Mouse (Mus musculus) 3T3-L1 (cell line): ENCODE results near the gene Shank1.

ENCODE experiments used
- DNase-seq: peaks from one replicate; pipeline ENCODE4 v3.0.0-alpha.2; 2015; ENCODE audit warnings: low read depth, low spot score

Shank1 gene

DNA sequence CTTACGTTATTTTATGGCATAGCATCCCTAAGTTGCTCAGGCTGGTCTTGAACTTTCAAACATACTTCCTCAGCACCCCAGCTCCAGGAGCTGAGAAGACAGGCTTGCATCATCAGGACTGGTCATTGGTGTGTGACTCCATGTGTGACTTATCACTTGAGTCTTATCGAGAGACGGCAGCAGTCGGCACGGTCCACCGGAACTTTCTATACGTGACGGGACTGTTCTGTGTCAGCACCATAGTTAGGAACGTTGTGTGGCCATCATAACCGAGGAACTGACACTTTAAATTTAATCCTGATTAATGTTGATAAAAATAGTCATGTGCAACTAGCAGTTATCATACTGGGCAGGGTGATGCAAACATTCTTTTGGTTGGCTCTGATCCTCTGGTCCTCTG, 31.1 kb downstream of the Shank1 start:
- DNase-seq = no peak

DNA sequence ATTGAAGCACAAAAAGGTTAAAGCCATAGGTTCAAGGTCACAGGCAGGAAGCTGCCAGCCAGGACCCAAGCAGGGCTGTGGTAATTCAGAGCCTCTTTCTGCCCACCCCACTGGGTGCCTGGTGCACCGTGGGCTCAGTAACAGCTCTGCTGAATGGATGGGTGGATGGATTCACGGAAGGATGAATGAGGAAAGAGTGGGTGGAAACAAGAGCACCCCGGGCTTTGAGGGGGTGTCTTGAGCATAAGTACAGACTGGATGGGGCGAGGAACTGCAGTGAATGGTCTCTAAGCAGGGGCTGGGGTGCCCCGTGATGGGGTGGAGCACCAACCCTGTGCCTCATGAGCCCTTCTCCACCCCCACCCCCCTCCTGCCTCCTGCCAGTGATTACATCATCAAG, 31.7 kb downstream of the Shank1 start:
- no peak for DNase-seq

DNA sequence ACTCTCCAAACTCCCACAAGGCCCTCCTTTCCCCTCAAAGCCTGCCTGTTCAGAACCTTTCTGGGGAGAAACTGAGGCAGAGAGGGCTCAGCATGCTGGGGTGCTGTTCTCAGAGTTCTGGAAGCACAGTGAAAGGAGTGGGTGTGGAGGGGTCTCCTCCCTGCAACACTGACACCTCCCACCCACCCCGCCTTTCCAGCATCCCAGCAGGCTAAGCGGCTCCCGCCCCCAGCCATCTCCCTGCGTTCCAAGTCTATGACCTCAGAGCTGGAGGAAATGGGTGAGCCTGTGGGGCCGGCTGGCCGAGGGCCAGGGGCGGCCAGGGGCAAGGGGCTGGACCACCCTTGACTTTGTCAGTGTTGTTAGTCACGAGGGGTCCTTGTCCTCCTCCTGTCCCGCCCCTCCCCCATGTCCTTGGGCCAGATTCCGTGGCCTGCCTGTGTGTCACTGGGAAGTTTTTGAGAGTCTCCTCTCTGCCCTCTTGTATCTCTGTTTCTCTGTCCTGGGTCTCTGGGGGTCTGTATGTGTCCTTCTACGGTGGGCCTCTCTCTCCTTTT, 33.5 kb downstream of the Shank1 start:
- no peak for DNase-seq

DNA sequence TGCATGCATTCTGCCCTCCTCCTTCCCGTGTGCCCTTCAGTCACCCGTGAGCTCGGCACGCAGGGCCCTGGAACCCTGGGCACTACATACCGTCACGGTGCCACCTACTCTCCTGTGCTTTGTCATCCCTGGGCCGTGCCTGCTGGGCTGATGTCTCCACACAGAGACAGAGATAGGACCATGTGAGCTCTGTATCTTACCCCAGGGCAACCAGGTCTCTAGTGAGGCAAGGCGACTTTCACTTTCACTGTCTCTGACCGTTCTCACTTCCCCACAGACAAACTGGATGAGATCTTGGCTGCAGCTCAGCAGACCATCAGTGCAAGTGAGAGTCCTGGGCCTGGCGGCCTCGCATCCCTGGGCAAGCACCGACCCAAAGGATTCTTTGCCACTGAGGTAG, 34.6 kb downstream of the Shank1 start:
- no peak for DNase-seq

DNA sequence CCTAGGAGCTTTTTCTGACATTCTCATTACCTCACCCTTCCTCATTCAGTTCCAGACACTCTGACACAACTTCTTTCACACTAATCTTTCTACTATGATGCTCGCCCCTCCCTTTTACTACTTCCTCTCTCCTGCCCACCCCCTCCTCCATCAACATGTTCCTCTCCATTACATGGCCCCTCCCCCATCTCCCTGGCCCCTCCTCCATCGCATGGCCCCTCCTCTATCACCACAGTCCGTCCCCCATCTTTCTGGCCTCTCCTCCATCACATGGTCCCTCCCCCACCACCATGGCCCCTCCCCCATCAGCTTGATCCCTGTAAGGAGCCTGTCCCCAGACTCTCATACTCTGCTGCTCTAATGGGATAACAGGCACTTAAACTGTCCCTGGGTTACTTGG, 39.0 kb downstream of the Shank1 start:
- no peak for DNase-seq

DNA sequence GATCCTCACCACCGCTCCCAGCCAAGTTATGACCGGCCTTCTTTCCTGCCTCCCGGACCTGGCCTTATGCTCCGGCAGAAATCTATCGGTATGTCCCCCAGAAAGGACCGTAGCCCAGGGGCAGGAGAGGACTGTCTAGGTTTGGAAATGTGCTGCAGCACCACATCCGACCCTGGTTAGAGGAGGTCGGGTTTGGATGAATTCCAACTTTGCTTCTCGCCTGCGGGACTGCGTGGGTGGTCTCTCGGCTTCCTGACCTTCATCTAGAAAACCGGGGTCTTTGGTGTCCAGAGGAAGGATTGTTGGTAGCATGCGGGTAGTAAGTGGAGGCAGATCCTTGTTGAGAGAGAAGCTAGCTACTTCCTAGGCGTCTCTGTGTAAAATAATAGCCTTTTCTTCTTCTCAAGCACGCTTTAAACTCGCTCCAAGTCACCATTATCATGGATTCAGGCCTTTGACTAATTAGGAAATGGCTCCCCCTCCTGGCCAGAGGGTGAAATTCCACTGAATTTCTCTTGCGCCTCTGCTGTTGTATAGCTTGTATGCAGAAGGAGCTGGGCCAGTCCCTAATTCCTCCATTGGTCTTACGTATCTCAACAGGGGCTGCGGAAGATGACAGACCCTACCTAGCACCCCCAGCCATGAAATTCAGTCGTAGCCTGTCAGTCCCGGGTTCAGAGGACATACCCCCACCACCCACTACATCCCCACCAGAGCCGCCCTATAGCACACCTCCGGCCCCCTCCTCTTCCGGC, 41.1 kb downstream of the Shank1 start:
- DNase-seq = peak; percentile 87

DNA sequence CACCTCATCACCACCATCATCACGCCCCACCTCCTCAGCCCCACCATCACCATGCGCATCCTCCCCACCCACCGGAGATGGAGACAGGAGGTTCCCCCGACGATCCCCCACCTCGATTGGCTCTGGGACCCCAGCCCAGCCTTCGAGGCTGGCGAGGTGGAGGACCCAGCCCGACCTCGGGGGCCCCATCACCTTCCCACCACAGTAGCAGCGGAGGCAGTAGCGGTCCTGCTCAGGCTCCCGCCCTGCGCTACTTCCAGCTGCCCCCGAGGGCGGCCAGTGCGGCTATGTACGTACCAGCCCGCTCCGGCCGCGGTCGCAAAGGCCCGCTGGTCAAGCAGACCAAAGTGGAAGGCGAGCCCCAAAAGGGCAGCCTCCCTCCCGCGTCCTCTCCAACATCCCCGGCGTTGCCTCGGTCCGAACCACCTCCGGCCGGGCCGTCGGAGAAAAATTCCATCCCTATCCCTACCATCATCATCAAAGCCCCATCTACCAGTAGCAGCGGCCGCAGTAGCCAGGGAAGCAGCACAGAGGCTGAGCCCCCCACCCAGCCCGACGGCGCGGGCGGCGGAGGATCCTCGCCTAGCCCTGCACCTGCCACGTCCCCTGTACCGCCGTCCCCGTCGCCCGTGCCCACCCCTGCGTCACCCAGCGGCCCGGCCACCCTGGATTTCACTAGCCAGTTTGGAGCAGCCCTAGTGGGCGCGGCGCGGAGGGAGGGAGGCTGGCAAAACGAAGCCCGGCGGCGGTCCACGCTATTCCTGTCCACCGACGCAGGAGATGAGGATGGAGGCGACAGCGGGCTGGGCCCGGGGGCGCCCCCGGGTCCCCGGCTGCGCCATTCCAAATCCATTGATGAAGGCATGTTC, 42.1 kb downstream of the Shank1 start:
- DNase-seq = no peak

DNA sequence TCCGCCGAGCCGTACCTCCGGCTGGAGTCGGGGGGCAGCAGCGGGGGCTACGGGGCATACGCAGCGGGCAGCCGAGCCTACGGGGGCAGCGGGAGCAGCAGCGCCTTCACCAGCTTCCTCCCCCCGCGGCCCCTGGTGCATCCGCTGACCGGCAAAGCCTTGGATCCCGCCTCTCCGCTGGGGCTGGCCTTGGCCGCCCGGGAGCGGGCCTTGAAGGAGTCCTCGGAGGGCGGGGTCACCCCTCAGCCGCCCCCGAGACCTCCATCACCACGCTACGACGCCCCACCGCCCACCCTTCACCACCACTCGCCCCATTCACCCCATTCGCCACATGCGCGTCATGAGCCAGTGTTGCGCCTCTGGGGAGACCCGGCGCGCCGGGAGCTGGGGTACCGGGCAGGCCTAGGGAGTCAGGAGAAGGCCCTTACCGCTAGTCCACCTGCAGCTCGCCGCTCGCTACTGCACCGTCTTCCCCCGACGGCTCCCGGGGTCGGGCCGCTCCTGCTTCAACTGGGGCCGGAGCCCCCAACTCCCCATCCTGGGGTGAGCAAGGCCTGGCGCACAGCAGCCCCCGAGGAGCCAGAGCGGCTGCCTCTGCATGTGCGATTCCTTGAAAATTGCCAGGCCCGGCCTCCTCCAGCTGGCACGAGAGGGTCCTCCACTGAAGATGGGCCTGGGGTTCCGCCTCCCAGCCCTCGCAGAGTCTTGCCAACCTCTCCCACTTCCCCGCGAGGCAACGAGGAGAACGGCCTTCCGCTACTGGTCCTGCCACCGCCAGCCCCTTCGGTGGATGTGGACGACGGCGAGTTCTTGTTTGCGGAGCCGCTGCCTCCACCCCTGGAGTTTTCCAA, 42.9 kb downstream of the Shank1 start:
- no peak for DNase-seq

DNA sequence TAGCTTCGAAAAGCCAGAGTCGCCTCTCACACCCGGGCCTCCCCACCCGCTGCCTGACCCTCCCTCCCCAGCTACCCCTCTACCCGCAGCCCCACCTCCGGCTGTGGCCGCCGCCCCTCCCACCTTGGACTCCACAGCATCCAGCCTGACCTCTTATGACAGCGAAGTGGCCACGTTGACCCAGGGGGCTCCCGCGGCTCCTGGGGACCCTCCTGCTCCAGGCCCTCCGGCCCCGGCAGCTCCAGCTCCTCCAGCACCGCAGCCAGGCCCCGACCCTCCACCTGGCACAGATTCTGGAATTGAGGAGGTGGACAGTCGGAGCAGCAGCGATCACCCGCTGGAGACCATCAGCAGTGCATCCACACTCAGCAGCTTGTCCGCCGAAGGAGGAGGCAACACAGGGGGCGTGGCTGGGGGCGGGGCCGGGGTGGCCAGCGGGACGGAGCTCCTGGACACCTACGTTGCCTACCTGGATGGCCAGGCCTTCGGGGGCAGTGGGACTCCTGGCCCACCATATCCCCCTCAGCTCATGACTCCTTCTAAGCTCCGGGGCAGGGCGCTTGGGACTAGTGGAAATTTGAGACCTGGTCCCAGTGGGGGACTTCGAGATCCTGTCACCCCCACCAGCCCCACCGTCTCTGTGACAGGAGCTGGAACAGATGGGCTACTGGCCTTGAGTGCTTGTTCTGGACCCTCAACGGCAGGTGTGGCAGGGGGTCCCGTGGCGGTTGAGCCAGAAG, 43.7 kb downstream of the Shank1 start:
- no peak for DNase-seq

DNA sequence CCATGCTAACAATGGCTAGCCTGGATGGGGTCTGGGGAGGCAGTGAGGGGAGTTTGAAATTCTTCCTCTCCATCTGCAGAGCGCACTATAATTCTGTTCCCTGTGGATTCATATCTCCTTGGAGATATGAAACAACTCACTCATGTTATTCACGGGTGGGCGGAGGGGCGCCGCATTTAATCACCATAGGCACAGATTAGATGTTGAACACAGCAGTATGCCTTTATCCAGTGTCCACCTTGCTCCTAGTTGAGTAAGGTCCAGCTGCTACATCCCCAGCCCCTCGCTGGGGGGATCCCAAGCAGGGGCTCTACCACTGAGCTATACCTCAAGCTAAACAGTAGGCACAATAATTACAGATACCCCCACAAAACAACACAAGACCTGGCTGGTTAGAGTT, 45.4 kb downstream of the Shank1 start:
- no peak for DNase-seq

DNA sequence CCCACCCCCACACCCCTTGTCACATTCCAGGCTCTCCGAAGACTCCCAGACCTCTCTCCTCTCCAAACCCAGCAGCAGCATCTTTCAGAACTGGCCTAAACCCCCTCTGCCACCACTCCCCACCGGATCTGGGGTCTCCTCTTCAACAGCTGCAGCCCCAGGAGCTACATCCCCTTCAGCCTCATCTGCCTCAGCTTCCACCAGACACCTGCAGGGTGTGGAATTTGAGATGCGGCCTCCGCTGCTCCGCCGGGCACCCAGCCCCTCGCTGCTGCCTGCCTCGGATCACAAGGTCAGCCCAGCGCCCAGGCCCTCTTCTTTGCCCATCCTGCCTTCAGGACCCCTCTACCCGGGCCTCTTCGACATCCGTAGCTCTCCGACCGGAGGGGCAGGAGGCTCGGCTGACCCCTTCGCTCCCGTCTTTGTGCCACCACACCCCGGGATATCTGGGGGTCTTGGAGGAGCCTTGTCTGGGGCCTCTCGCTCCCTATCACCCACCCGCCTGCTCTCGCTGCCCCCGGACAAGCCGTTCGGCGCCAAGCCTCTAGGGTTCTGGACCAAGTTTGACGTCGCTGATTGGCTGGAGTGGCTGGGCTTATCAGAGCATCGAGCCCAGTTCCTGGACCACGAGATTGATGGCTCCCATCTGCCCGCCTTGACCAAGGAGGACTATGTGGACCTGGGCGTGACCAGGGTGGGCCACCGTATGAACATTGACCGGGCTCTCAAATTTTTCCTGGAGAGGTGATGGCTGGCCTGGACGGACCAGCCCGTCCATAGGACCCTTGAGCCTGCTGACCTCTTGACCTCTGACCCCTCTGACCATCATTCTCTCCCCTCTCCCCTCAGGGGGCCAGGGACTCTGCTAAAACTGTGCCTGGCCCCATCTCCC, 46.8 kb downstream of the Shank1 start:
- DNase-seq = no peak

DNA sequence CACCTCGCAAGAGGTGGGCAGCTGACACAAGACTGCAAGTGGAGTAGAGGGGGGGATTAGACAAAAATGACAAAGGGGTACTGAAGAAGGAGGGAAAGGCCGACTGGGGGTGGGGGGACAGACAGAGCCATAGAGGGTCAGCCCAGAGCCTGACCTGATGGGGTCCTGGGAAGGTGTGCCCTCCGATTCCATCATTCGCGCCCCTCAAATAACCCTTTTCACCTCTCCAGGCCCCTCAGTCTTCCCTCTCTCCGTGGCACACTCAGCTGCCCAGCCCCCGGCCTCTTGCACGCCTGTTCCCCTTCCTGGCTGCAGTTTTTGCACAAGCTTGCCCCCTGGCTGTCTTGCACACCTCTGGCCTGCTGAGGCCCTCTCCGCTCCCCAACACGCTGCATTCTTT, 47.5 kb downstream of the Shank1 start:
- no peak for DNase-seq

DNA sequence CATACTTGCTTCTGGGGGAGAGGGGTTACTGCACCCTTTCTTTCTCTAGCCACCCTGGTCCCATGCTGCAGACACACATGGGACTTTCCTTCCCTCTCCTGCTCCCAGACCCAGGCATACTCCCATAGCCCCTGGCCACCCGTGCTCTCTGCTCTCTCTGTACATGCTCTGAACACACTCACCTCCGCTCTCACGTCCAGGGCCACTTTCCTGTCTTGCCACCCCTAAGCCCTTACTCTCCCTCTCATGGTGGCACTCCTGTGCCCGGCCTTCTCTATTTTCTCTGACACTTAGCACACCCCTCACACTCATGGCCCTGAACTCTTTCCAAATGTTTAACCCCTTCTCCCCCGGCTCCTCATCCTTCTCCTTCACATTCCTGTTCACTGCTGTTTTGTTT, 48.0 kb downstream of the Shank1 start:
- no peak for DNase-seq

DNA sequence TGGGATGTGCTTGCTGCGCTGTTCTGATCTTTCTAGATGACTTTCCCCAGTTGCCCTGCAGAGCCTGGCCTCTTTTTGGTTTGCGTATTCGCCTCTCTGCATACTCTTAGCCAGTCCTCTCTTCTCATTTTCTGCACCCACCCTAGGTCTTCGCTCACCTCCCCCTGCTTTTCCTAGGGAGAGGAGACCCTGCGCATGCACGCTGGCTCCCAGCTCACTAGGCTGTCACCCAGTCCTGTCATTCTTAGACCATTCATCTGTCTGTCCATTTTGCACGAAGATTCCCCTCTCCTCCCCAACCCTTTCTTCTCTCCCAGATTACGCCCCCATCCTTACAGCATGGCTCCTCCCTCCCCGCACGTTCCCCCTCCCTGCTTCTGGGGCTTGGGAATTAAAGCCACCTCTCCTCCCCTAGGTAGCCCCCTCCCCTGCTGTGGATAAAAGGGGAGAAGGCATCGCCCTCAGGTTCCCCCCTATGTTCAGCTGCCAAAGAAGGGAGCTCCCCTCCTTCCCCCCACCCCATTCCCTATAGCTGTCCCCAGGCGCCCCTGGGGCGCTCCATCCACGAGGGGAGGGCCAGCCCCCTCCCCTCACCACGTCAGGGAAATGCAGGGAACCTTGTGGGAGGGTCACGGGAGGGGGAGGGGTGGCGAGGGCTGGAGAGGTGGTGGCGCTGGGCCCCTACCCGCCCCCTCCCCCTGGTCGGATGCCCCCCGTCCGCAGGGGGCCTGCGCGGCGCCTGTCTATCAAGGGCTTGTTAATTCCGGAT, 49.0 kb downstream of the Shank1 start:
- DNase-seq = no peak

DNA sequence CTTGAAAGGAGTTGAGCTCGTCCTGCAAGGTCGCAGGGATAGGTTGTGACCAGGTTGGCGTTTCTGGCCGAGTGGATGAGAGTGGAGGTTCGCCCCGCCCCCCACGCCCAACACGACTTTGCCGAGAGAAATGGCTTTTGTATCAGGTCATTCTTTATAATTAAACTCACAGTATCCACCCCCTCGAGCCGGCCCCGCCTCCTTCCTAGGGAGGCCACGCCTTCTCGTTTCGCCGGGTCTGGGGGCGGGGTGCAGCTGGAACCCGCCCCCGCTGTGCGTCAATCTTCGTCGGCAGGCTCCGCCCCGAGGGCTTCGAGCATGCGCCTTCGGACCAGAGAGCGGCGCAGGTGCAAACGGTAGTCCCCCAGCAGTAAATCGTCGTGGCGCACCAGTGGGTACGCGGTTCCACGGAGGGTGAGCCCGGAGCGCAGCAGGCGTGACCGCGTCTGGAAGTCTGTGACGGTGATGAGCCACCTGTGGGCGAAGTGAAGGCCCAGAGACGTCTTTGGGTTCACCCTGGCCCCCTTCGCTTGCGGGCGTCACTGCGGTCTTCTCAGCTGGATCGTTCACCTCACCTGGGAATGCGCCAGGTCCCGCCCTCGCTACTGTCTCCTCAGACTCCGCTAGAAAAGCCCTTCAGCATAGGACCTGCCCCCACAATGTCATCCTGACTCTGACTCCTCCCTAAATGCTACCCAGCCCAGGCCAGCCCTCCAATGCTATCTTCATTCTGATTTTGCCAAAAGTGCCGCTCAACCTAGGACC, 50.0 kb downstream of the Shank1 start:
- no peak for DNase-seq

DNA sequence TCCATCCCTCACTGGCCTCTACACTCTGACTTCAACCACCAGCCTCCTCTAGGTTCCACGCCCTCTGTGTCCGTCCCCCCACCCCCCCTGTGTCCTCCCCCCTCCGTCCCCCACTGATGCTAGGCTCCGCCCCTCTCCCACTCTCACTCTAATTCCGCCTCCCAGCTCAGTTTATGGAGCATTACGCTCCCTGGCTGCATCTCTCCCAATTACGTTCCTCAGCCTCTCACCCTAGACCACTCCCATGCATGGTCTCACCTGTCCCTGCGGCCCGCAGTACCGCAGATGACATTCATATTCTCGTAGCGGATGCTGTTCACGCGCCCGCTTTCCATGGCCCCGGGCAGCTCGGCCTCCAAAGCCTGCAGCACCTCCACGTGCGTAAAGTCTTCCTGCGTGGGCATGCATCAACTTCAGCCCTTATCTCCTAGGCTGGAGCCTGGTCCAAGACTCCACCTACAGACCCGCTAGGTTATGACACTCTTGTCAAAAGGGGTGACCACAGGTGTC, 50.8 kb downstream of the Shank1 start:
- no peak for DNase-seq

DNA sequence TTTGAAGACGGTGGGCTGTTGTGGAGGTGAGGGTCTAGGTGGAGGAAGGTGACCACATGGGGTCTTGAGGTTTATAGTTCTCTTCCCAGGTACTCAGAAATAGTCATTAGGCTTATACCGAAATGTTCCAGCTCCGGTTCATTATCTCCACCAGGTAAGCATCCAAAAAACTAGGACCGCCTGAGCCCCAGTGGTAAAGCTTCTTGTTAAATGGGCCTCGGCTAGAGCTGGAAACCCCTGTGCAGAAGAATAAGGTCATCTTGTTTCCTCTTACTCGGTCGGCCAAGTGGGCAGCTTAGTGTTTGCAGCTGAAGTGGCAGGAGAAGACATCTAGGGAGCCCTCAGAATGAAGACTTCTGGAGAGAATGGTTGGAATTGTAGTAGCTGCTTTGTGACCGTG, 62.6 kb downstream of the Shank1 start:
- no peak for DNase-seq

DNA sequence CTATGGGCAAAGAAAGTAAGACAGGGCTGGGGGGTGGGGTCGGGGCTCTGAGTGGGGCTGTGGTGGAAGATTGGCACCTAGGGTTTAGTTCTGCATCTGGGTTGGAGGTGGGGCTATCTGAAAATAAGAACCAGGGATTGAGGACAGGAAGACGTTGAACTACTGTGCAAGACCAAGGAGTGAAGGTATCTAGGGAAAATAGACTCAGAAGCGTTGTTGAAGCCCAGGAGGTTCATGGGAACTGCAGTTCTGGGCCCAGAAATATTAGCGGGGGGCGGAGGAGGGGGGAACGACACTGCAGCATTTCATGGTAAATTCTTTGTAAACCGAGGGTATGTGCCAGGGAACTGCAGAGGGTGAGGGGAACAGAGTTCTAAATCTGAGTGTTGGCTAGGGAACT, 63.4 kb downstream of the Shank1 start:
- no peak for DNase-seq
